Mouse (Mus musculus) liver, adult 2 months (tissue): Measurements from ENCODE around the gene Tagln. TPM values are rescaled to one million over a fixed set of nuclear protein-coding genes. Genes with fewer than 3 reads are reported as not detected.

ENCODE experiments used
- DNase-seq: peaks from one replicate; pipeline ENCODE4 v3.0.0-alpha.2; 2011; ENCODE audit warnings: low read depth, low spot score; ENCODE audit errors: extremely low read depth
- H3K27ac ChIP-seq: fragments of 200-500 bp; replicated peaks from 2 replicates; pipeline ENCODE4 v1.5.1; 2012; ENCODE audit warnings: low read depth, mild to moderate bottlenecking, control low read depth, inconsistent platforms, low read length; ENCODE audit not compliant: insufficient read depth
- H3K27me3 ChIP-seq: fragments of 200-500 bp; 2 replicates; pipeline ENCODE4 v1.6.1; 2012; ENCODE audit warnings: mild to moderate bottlenecking, moderate library complexity, low read length, inconsistent platforms; ENCODE audit not compliant: control insufficient read depth, insufficient read depth
- H3K36me3 ChIP-seq: fragments of 200-500 bp; 2 replicates; pipeline ENCODE4 v1.6.1; 2012; ENCODE audit warnings: low read length, inconsistent platforms; ENCODE audit not compliant: control insufficient read depth, insufficient read depth
- H3K4me1 ChIP-seq: fragments of 200-500 bp; 2 replicates; pipeline ENCODE4 v1.6.1; 2011; ENCODE audit warnings: low read length; ENCODE audit not compliant: control insufficient read depth, insufficient read depth
- H3K4me3 ChIP-seq: fragments of 200-500 bp; 2 replicates; pipeline ENCODE4 v1.5.1; 2011; ENCODE audit warnings: low read depth, mild to moderate bottlenecking, control low read depth, low read length, moderate library complexity; ENCODE audit not compliant: insufficient read depth
- H3K79me2 ChIP-seq: fragments of 200-500 bp; 2 replicates; pipeline ENCODE4 v1.6.1; 2012; ENCODE audit warnings: inconsistent platforms, mild to moderate bottlenecking, low read length, moderate library complexity; ENCODE audit not compliant: control insufficient read depth, insufficient read depth
- H3K9ac ChIP-seq: fragments of 200-500 bp; 2 replicates; pipeline ENCODE4 v1.6.1; 2012; ENCODE audit warnings: low read depth, mild to moderate bottlenecking, control low read depth, inconsistent platforms, low read length
- CTCF ChIP-seq: fragments of 200-500 bp; IDR thresholded peaks from 2 replicates; pipeline ENCODE4 v1.5.1; 2011; ENCODE audit warnings: low read depth, low read length, control low read depth
- POLR2A ChIP-seq: fragments of 200-500 bp; IDR thresholded peaks from 2 replicates; pipeline ENCODE4 v1.6.1; 2011; ENCODE audit warnings: low read length, control low read depth; ENCODE audit not compliant: insufficient read depth; ENCODE audit errors: extremely low read depth
- WGBS: fragments of 180-500 bp; shearing (Covaris S2); methylation state at CpG from one replicate; pipeline ENCODE4 v1.1.7; 2018; 5-methylcytosine and 5-hydroxymethylcytosine counted together
- polyA plus RNA-seq: library from polyadenylated mRNA; depleted of rRNA; stranded (reverse); fragments of >200 nt; gene quantifications from 2 replicates; pipeline ENCODE4 v1.2.3, GENCODE M21; 2012
- total RNA-seq: library from RNA; depleted of rRNA; stranded (reverse); fragments of >200 nt; gene quantifications from 2 replicates; pipeline ENCODE4 v1.2.3, GENCODE M21; 2014

Tagln gene
- total and polyA plus RNA-seq, 2 experiments, result 5.3 to 7.2 TPM

GRCm38 (mm10) chr9:45980611-45981010, 44.8 kb upstream of the Tagln start:
- DNase-seq, result no peak
- TF ChIP-seq POLR2A (no peak), CTCF (no peak)
- H3K79me2 ChIP-seq, result peaks cover 40% of the 10 kb centered on the region
- peaks cover 10% of the 10 kb centered on the region for H3K36me3 ChIP-seq
- H3K4me1 ChIP-seq, result peaks cover 9% of the 10 kb centered on the region
- no peak overlapping the region for H3K9ac ChIP-seq
- H3K4me3 ChIP-seq, result no peak overlapping the region
- no peaks in the 10 kb centered on the region for H3K27me3 ChIP-seq
- 81% methylated on average over 1 of the region's 1 CpGs for WGBS
- no peak overlapping the region for H3K27ac ChIP-seq

- no peak for TF ChIP-seq CTCF
- no peak for TF ChIP-seq POLR2A
- Histone ChIP-seq H3K27ac (no peak overlapping the region), H3K79me2 (peaks cover 40% of the 10 kb centered on the region), H3K4me3 (no peak overlapping the region), H3K4me1 (peaks cover 9% of the 10 kb centered on the region), H3K36me3 (peaks cover 17% of the 10 kb centered on the region), H3K27me3 (no peaks in the 10 kb centered on the region), H3K9ac (no peak overlapping the region)
- 95% methylated on average over 2 of the region's 2 CpGs for WGBS
- DNase-seq, result no peak
Observed at GRCm38 (mm10) chr9:45979778-45980177, 43.9 kb upstream of the Tagln start.

- DNase-seq, result peak; percentile 38
- H3K27ac ChIP-seq, result no peak overlapping the region
- no peaks in the 10 kb centered on the region for H3K4me1 ChIP-seq
- TF ChIP-seq CTCF (0 out of 2 replicates have a peak, but pooled peaks have one; percentile 9), POLR2A (no peak)
- WGBS, result 73% methylated on average over 2 of the region's 2 CpGs
- no peaks in the 10 kb centered on the region for H3K27me3 ChIP-seq
- peaks cover 16% of the 10 kb centered on the region for H3K79me2 ChIP-seq
- H3K36me3 ChIP-seq, result peaks cover 40% of the 10 kb centered on the region
- H3K9ac ChIP-seq, result no peak overlapping the region
- H3K4me3 ChIP-seq, result no peak overlapping the region
Observed at GRCm38 (mm10) chr9:45976884-45977283, 41.0 kb upstream of the Tagln start.

- H3K9ac ChIP-seq, result no peak overlapping the region
- H3K4me3 ChIP-seq, result no peak overlapping the region
- no peak for TF ChIP-seq CTCF
- no peak for TF ChIP-seq POLR2A
- peak; percentile 45 for DNase-seq
- H3K4me1 ChIP-seq, result peaks cover 13% of the 10 kb centered on the region
- H3K36me3 ChIP-seq, result peaks cover 35% of the 10 kb centered on the region
- no peak overlapping the region for H3K27ac ChIP-seq
- 66% methylated on average over 6 of the region's 6 CpGs for WGBS
- no peaks in the 10 kb centered on the region; the same call in 1 of the 2 replicates for H3K79me2 ChIP-seq
- H3K27me3 ChIP-seq, result no peaks in the 10 kb centered on the region
Observed at GRCm38 (mm10) chr9:45963577-45963976, 27.7 kb upstream of the Tagln start.

- TF ChIP-seq CTCF (no peak), POLR2A (no peak)
- peak; percentile 91 for DNase-seq
- Histone ChIP-seq H3K79me2 (no peaks in the 10 kb centered on the region; the same call in 1 of the 2 replicates), H3K9ac (no peak overlapping the region), H3K36me3 (peaks cover 25% of the 10 kb centered on the region), H3K4me1 (peaks cover 22% of the 10 kb centered on the region), H3K27ac (no peak overlapping the region), H3K4me3 (no peak overlapping the region), H3K27me3 (no peaks in the 10 kb centered on the region)
- 16% methylated on average over 2 of the region's 2 CpGs for WGBS
Observed at GRCm38 (mm10) chr9:45961855-45962254, 26.0 kb upstream of the Tagln start.

- peak; percentile 96 for DNase-seq
- Histone ChIP-seq H3K9ac (no peak overlapping the region), H3K4me1 (peaks cover 23% of the 10 kb centered on the region), H3K27ac (peak overlapping the region; percentile 68), H3K36me3 (peaks cover 6% of the 10 kb centered on the region), H3K27me3 (no peaks in the 10 kb centered on the region), H3K4me3 (no peak overlapping the region), H3K79me2 (peaks cover 4% of the 10 kb centered on the region; the same call in 1 of the 2 replicates)
- WGBS, result 13% methylated on average over 7 of the region's 7 CpGs
- TF ChIP-seq POLR2A (no peak), CTCF (no peak)
Observed at GRCm38 (mm10) chr9:45959661-45960060, 23.8 kb upstream of the Tagln start.
